ENCODE assay signal across 16 mouse cellular contexts in genomic region chr1:162529651-162530050, GRCm38 (mm10). TPM values are rescaled to one million over a fixed set of nuclear protein-coding genes. Genes with fewer than 3 reads are reported as not detected.
A peak's percentile ranks its signal among the peaks of the same experiment; 100 is the strongest.
DNase-seq lines count a peak whose midpoint lies in the region; ATAC-seq and TF ChIP-seq lines count a peak whose summit lies in the region.
"Had no signal": no experiment of that assay in that cellular context is flagged by ENCODE, and none has a peak within 500 bp of the region (broad histone marks: within the 10 kb centered on the region; RNA-seq: fewer than 3 reads in every experiment).

No protein-coding gene starts in this region.

- H3K4me2 ChIP-seq in hindbrain, postnatal 0 days (ENCODE audit: low read depth, low read length), result no peak overlapping the region
- no peak overlapping the region for H3K4me2 ChIP-seq in hindbrain, embryonic 14.5 days (replicated peaks)
- no peak overlapping the region for H3K4me2 ChIP-seq in lung, embryonic 14.5 days
- H3K4me2 ChIP-seq: heart, embryonic 11.5 days; hindbrain, embryonic 13.5 days; midbrain, embryonic 13.5 days; neural tube, embryonic 12.5 days had no signal

- H3K27ac ChIP-seq in hindbrain, postnatal 0 days, result no peak overlapping the region
- no peak overlapping the region for H3K27ac ChIP-seq in hindbrain, embryonic 14.5 days
- H3K27ac ChIP-seq in lung, embryonic 14.5 days (ENCODE audit: low read depth), result no peak overlapping the region
- H3K27ac ChIP-seq: hindbrain, embryonic 13.5 days; midbrain, embryonic 13.5 days; neural tube, embryonic 12.5 days had no signal

- ATAC-seq in hindbrain, postnatal 0 days, result no peak
- ATAC-seq in hindbrain, embryonic 14.5 days (ENCODE audit: low FRiP score), result no peak
- ATAC-seq in lung, embryonic 14.5 days (ENCODE audit: insufficient read depth), result no peak; the same call in 1 of the 2 replicates
- peak; percentile 79 for ATAC-seq in Patski
- ATAC-seq: liver, postnatal 0 days; midbrain, embryonic 13.5 days had no signal

- no peaks in the 10 kb centered on the region for H3K9me3 ChIP-seq in hindbrain, postnatal 0 days (ENCODE audit: low read length)
- peaks cover 8% of the 10 kb centered on the region; the same call in 1 of the 2 replicates for H3K9me3 ChIP-seq in hindbrain, embryonic 14.5 days (ENCODE audit: control insufficient read depth, low read length)
- no peaks in the 10 kb centered on the region for H3K9me3 ChIP-seq in lung, embryonic 14.5 days (ENCODE audit: low read depth, low read length)
- H3K9me3 ChIP-seq: hindbrain, embryonic 13.5 days had no signal

- H3K9ac ChIP-seq in hindbrain, postnatal 0 days (replicated peaks; ENCODE audit: low read length), result no peak overlapping the region
- no peak overlapping the region for H3K9ac ChIP-seq in hindbrain, embryonic 14.5 days
- no peak overlapping the region for H3K9ac ChIP-seq in lung, embryonic 14.5 days
- H3K9ac ChIP-seq: hindbrain, embryonic 13.5 days; liver, postnatal 0 days; midbrain, embryonic 13.5 days; neural tube, embryonic 12.5 days had no signal

- CTCF ChIA-PET in Patski (lab: Charles Lee), result interaction anchor here (0.9 to 3.7 kb wide), 8 partner anchors 12 to 173 kb away, joined by 3 to 35 read pairs (median 4); partner anchors contain the start of gene Dnm3

- in situ Hi-C loops in Patski (cut with MboI; ENCODE audit: low pct_unique_long_range_greater_than_20kb), result loop anchor here (10.0 to 25.0 kb wide), 2 partner anchors 165 to 542 kb away; partner anchors contain the start of gene 4930558K02Rik

- no peak overlapping the region for H3K4me3 ChIP-seq in hindbrain, postnatal 0 days (ENCODE audit: low read length)
- no peak overlapping the region for H3K4me3 ChIP-seq in hindbrain, embryonic 14.5 days (replicated peaks; ENCODE audit: low read length)
- no peak overlapping the region for H3K4me3 ChIP-seq in lung, embryonic 14.5 days (ENCODE audit: low read depth, low read length)
- H3K4me3 ChIP-seq: erythroblast, embryonic 14.5 days; hindbrain, embryonic 13.5 days; midbrain, embryonic 13.5 days; neural tube, embryonic 12.5 days had no signal

- DNase-seq in cerebellum, adult 18-20 months, result peak; percentile 25 to 33
- no peak for DNase-seq in cerebellum, adult 9-11 months
- DNase-seq in hindbrain, postnatal 0 days (ENCODE audit: low spot score), result peak; percentile 13
- DNase-seq in hindbrain, embryonic 14.5 days (ENCODE audit: low spot score), result no peak
- peak; percentile 28 for DNase-seq in lung, embryonic 14.5 days
- no peak for DNase-seq in lung, adult 18-20 months
- no peak for DNase-seq in Patski (ENCODE audit: low read depth, low spot score)
- no peak for DNase-seq in spleen, adult 12 weeks (ENCODE audit: low spot score)
- DNase-seq: liver, postnatal 0 days; thymus, postnatal 4 days had no signal

- H3K36me3 ChIP-seq in hindbrain, postnatal 0 days (ENCODE audit: insufficient read depth, low read length), result peaks cover 18% of the 10 kb centered on the region; the same call in 1 of the 2 replicates
- H3K36me3 ChIP-seq in hindbrain, embryonic 14.5 days (replicated peaks; ENCODE audit: control insufficient read depth, insufficient read depth), result peaks cover 25% of the 10 kb centered on the region
- peaks cover 26% of the 10 kb centered on the region for H3K36me3 ChIP-seq in lung, embryonic 14.5 days (ENCODE audit: insufficient read depth)

- 70% methylated on average over 2 of the region's 2 CpGs for WGBS in hindbrain, postnatal 0 days
- WGBS in hindbrain, embryonic 14.5 days, result 74% methylated on average over 2 of the region's 2 CpGs
- 59% methylated on average over 2 of the region's 2 CpGs for WGBS in lung, embryonic 14.5 days

- POLR2A ChIA-PET in Patski (lab: Charles Lee), result interaction anchor here (1.2 kb wide), 1 partner anchor 171 kb away, joined by 6 read pairs; no protein-coding TSS in a partner anchor

- H3K27me3 ChIP-seq in hindbrain, postnatal 0 days (ENCODE audit: insufficient read depth, low read length), result no peaks in the 10 kb centered on the region
- H3K27me3 ChIP-seq in hindbrain, embryonic 14.5 days (ENCODE audit: control insufficient read depth, insufficient read depth, low read length), result no peaks in the 10 kb centered on the region
- H3K27me3 ChIP-seq in lung, embryonic 14.5 days (ENCODE audit: insufficient read depth, low read length), result no peaks in the 10 kb centered on the region
- H3K27me3 ChIP-seq in Patski, result no peaks in the 10 kb centered on the region
- H3K27me3 ChIP-seq: midbrain, embryonic 13.5 days; neural tube, embryonic 12.5 days had no signal

- TF ChIP-seq CTCF in hindbrain, postnatal 0 days (IDR thresholded peaks at IDR 0.05; ENCODE audit: low read depth), result peak; percentile 44
- no peak for TF ChIP-seq CTCF in lung, embryonic 14.5 days (IDR thresholded peaks at IDR 0.05; ENCODE audit: low read depth)
- TF ChIP-seq CTCF in Patski (IDR thresholded peaks at IDR 0.05), result peak; percentile 75

- no peaks in the 10 kb centered on the region for H3K4me1 ChIP-seq in hindbrain, postnatal 0 days (ENCODE audit: insufficient read depth, low read length)
- H3K4me1 ChIP-seq in hindbrain, embryonic 14.5 days (replicated peaks; ENCODE audit: control insufficient read depth, insufficient read depth, low read length), result no peaks in the 10 kb centered on the region
- H3K4me1 ChIP-seq in lung, embryonic 14.5 days (ENCODE audit: insufficient read depth), result no peaks in the 10 kb centered on the region
- H3K4me1 ChIP-seq: hindbrain, embryonic 13.5 days; midbrain, embryonic 13.5 days; neural tube, embryonic 12.5 days had no signal

RNA-seq across cellular contexts. Expression of gene Mettl13, which starts 18.7 kb away (rescaled TPM):
- total RNA-seq in hindbrain, postnatal 0 days (2014; rRNA removed), result 7.6 and 9.7 TPM in 2 replicates
- 11.1 and 12.4 TPM in 2 replicates for polyA plus RNA-seq in hindbrain, postnatal 0 days (2015; fragmentation: Nextera tagmentation; extraction: Ambion mirVana)
- 11.8 and 12.2 TPM in 2 replicates for polyA plus RNA-seq in hindbrain, embryonic 14.5 days (2014; fragmentation: Nextera tagmentation; extraction: Ambion mirVana)
- polyA plus RNA-seq in lung, embryonic 14.5 days (2014; fragmentation: Nextera tagmentation; extraction: Ambion mirVana), result 19.8 and 20.9 TPM in 2 replicates
- 12.0 TPM for polyA plus RNA-seq in Patski (2021)

RNA-seq across cellular contexts. Expression of gene Vamp4, which starts 40.7 kb away (rescaled TPM):
- 23.6 and 24.7 TPM in 2 replicates for total RNA-seq in hindbrain, postnatal 0 days (2014; rRNA removed)
- 77.7 and 78.2 TPM in 2 replicates for polyA plus RNA-seq in hindbrain, postnatal 0 days (2015; fragmentation: Nextera tagmentation; extraction: Ambion mirVana)
- 70.6 and 80.0 TPM in 2 replicates for polyA plus RNA-seq in hindbrain, embryonic 14.5 days (2014; fragmentation: Nextera tagmentation; extraction: Ambion mirVana)
- polyA plus RNA-seq in lung, embryonic 14.5 days (2014; fragmentation: Nextera tagmentation; extraction: Ambion mirVana), result 48.3 and 48.4 TPM in 2 replicates
- 46.3 TPM for polyA plus RNA-seq in Patski (2021)

RNA-seq across cellular contexts. Expression of gene Dnm3, which starts 51.8 kb away (rescaled TPM):
- total RNA-seq in hindbrain, postnatal 0 days (2014; rRNA removed), result 64.7 and 78.2 TPM in 2 replicates
- polyA plus RNA-seq in hindbrain, postnatal 0 days (2015; fragmentation: Nextera tagmentation; extraction: Ambion mirVana), result 52.3 and 56.3 TPM in 2 replicates
- 70.0 and 71.6 TPM in 2 replicates for polyA plus RNA-seq in hindbrain, embryonic 14.5 days (2014; fragmentation: Nextera tagmentation; extraction: Ambion mirVana)
- 2.6 and 2.8 TPM in 2 replicates for polyA plus RNA-seq in lung, embryonic 14.5 days (2014; fragmentation: Nextera tagmentation; extraction: Ambion mirVana)
- polyA plus RNA-seq in Patski (2021), result 35.6 TPM
- total RNA-seq: common myeloid progenitor, adult 5-6 weeks had no signal

Comparison
In these comparisons a context has a peak if more than half of its experiments do, and no peak if none do; other contexts are left out.
1. DNase-seq: peak in cerebellum, adult 18-20 months (2 of 2), hindbrain, postnatal 0 days (single experiment) and lung, embryonic 14.5 days (single experiment); none in cerebellum, adult 9-11 months (single experiment), hindbrain, embryonic 14.5 days (single experiment), lung, adult 18-20 months (0 of 2), Patski (single experiment) and spleen, adult 12 weeks (single experiment).